Mouse (Mus musculus): ENCODE results near the gene Mpo. TPM values are rescaled to one million over a fixed set of nuclear protein-coding genes. Genes with fewer than 3 reads are reported as not detected.

Gene Mpo
- polyA plus RNA-seq (2015; fragmentation: Nextera tagmentation; extraction: Ambion mirVana): 1.2 and 1.5 TPM in 2 replicates

GRCm38 (mm10) chr11:87793460-87793859 lies at the start of gene Mpo:
Gene Mpo (plus strand): TSS chr11:87793581.
- H3K4me3 ChIP-seq: no peak within 1 kb of the TSS
- ATAC-seq (ENCODE audit: low read depth): no peak
- no peak within 1 kb of the TSS for H3K27ac ChIP-seq (replicated peaks)
- H3K4me1 ChIP-seq (replicated peaks): no peaks in the 10 kb centered on the region
- H3K9ac ChIP-seq: no peak within 1 kb of the TSS
- no peaks in the 10 kb centered on the region for H3K36me3 ChIP-seq
- WGBS: 77% methylated on average over 3 of the region's 3 CpGs
- no peaks in the 10 kb centered on the region; the same call in 1 of the 2 replicates for H3K27me3 ChIP-seq
- no peaks in the 10 kb centered on the region for H3K9me3 ChIP-seq
- H3K4me2 ChIP-seq: no peak within 1 kb of the TSS

- H3K36me3 ChIP-seq: peaks cover 58% of the 10 kb centered on the region
- ATAC-seq (ENCODE audit: low read depth): no peak
- WGBS: 92% methylated on average over 3 of the region's 3 CpGs
- no peaks in the 10 kb centered on the region for H3K9me3 ChIP-seq
- no peaks in the 10 kb centered on the region for H3K4me1 ChIP-seq (replicated peaks)
- no peak overlapping the region for H3K27ac ChIP-seq (replicated peaks)
- no peaks in the 10 kb centered on the region; the same call in 1 of the 2 replicates for H3K27me3 ChIP-seq
- H3K9ac ChIP-seq: no peak overlapping the region
- no peak overlapping the region for H3K4me2 ChIP-seq
- no peak overlapping the region for H3K4me3 ChIP-seq
Observed at GRCm38 (mm10) chr11:87743691-87744090, 49.7 kb upstream of the Mpo start.

- no peak overlapping the region for H3K4me2 ChIP-seq
- 89% methylated on average over 4 of the region's 4 CpGs for WGBS
- no peak overlapping the region for H3K27ac ChIP-seq (replicated peaks)
- peaks cover 49% of the 10 kb centered on the region for H3K36me3 ChIP-seq
- no peak overlapping the region for H3K9ac ChIP-seq
- no peaks in the 10 kb centered on the region for H3K4me1 ChIP-seq (replicated peaks)
- H3K27me3 ChIP-seq: no peaks in the 10 kb centered on the region; the same call in 1 of the 2 replicates
- no peak for ATAC-seq (ENCODE audit: low read depth)
- no peak overlapping the region for H3K4me3 ChIP-seq
- no peaks in the 10 kb centered on the region for H3K9me3 ChIP-seq
Observed at GRCm38 (mm10) chr11:87744964-87745363, 48.4 kb upstream of the Mpo start.

GRCm38 (mm10) chr11:87745632-87746555 lies 47.5 kb upstream of the Mpo start:
- H3K27me3 ChIP-seq: no peaks in the 10 kb centered on the region; the same call in 1 of the 2 replicates
- peaks cover 40% of the 10 kb centered on the region for H3K36me3 ChIP-seq
- H3K4me1 ChIP-seq (replicated peaks): no peaks in the 10 kb centered on the region
- no peak overlapping the region for H3K27ac ChIP-seq (replicated peaks)
- H3K9me3 ChIP-seq: no peaks in the 10 kb centered on the region
- no peak overlapping the region for H3K4me3 ChIP-seq
- 85% methylated on average over 9 of the region's 9 CpGs for WGBS
- no peak for ATAC-seq (ENCODE audit: low read depth)
- H3K4me2 ChIP-seq: no peak overlapping the region
- no peak overlapping the region for H3K9ac ChIP-seq

- no peaks in the 10 kb centered on the region for H3K4me1 ChIP-seq (replicated peaks)
- peaks cover 30% of the 10 kb centered on the region for H3K36me3 ChIP-seq
- 85% methylated on average over 5 of the region's 5 CpGs for WGBS
- no peak overlapping the region for H3K27ac ChIP-seq (replicated peaks)
- H3K4me3 ChIP-seq: no peak overlapping the region
- H3K4me2 ChIP-seq: no peak overlapping the region
- no peaks in the 10 kb centered on the region for H3K9me3 ChIP-seq
- no peak overlapping the region for H3K9ac ChIP-seq
- H3K27me3 ChIP-seq: no peaks in the 10 kb centered on the region; the same call in 1 of the 2 replicates
- ATAC-seq (ENCODE audit: low read depth): no peak
Observed at GRCm38 (mm10) chr11:87747312-87747711, 46.1 kb upstream of the Mpo start.

GRCm38 (mm10) chr11:87747716-87748115 lies 45.7 kb upstream of the Mpo start:
- H3K27me3 ChIP-seq: no peaks in the 10 kb centered on the region; the same call in 1 of the 2 replicates
- H3K4me2 ChIP-seq: no peak overlapping the region
- 96% methylated on average over 7 of the region's 7 CpGs for WGBS
- no peaks in the 10 kb centered on the region for H3K4me1 ChIP-seq (replicated peaks)
- peaks cover 26% of the 10 kb centered on the region for H3K36me3 ChIP-seq
- no peak overlapping the region for H3K4me3 ChIP-seq
- H3K27ac ChIP-seq (replicated peaks): no peak overlapping the region
- no peak for ATAC-seq (ENCODE audit: low read depth)
- no peaks in the 10 kb centered on the region for H3K9me3 ChIP-seq
- H3K9ac ChIP-seq: no peak overlapping the region

- Histone ChIP-seq H3K4me2 (no peak overlapping the region), H3K9me3 (no peaks in the 10 kb centered on the region), H3K36me3 (peaks cover 20% of the 10 kb centered on the region), H3K9ac (no peak overlapping the region), H3K27ac (replicated peaks) (no peak overlapping the region), H3K27me3 (no peaks in the 10 kb centered on the region; the same call in 1 of the 2 replicates), H3K4me1 (replicated peaks) (no peaks in the 10 kb centered on the region), H3K4me3 (no peak overlapping the region)
- no peak for ATAC-seq (ENCODE audit: low read depth)
- 43% methylated on average over 19 of the region's 19 CpGs for WGBS
Observed at GRCm38 (mm10) chr11:87748132-87749119, 45.0 kb upstream of the Mpo start.

GRCm38 (mm10) chr11:87749192-87750042 lies 44.0 kb upstream of the Mpo start:
- no peak overlapping the region for H3K4me2 ChIP-seq
- H3K4me1 ChIP-seq (replicated peaks): no peaks in the 10 kb centered on the region
- peaks cover 10% of the 10 kb centered on the region for H3K36me3 ChIP-seq
- WGBS: 56% methylated on average over 18 of the region's 18 CpGs
- no peak overlapping the region for H3K4me3 ChIP-seq
- no peaks in the 10 kb centered on the region for H3K9me3 ChIP-seq
- no peak overlapping the region for H3K27ac ChIP-seq (replicated peaks)
- ATAC-seq (ENCODE audit: low read depth): no peak
- H3K9ac ChIP-seq: no peak overlapping the region
- no peaks in the 10 kb centered on the region; the same call in 1 of the 2 replicates for H3K27me3 ChIP-seq

GRCm38 (mm10) chr11:87750043-87750421 lies 43.3 kb upstream of the Mpo start:
- no peak overlapping the region for H3K9ac ChIP-seq
- no peak for ATAC-seq (ENCODE audit: low read depth)

GRCm38 (mm10) chr11:87750521-87750920 lies 42.9 kb upstream of the Mpo start:
- no peaks in the 10 kb centered on the region for H3K4me1 ChIP-seq (replicated peaks)
- ATAC-seq (ENCODE audit: low read depth): no peak
- no peaks in the 10 kb centered on the region; the same call in 1 of the 2 replicates for H3K36me3 ChIP-seq
- no peak overlapping the region for H3K4me2 ChIP-seq
- no peak overlapping the region for H3K4me3 ChIP-seq
- H3K27ac ChIP-seq (replicated peaks): no peak overlapping the region
- 78% methylated on average over 3 of the region's 3 CpGs for WGBS
- H3K9me3 ChIP-seq: no peaks in the 10 kb centered on the region
- H3K27me3 ChIP-seq: no peaks in the 10 kb centered on the region; the same call in 1 of the 2 replicates
- H3K9ac ChIP-seq: no peak overlapping the region

More at GRCm38 (mm10) chr11:87750043-87750421, 43.3 kb upstream of the Mpo start:
- H3K27me3 ChIP-seq: no peaks in the 10 kb centered on the region; the same call in 1 of the 2 replicates
- H3K4me3 ChIP-seq: no peak overlapping the region
- WGBS: 77% methylated on average over 11 of the region's 11 CpGs
- no peak overlapping the region for H3K27ac ChIP-seq (replicated peaks)
- H3K4me2 ChIP-seq: no peak overlapping the region
- H3K4me1 ChIP-seq (replicated peaks): no peaks in the 10 kb centered on the region
- no peaks in the 10 kb centered on the region for H3K9me3 ChIP-seq
- H3K36me3 ChIP-seq: peaks cover 4% of the 10 kb centered on the region

- Histone ChIP-seq H3K4me2 (no peak overlapping the region), H3K27ac (replicated peaks) (no peak overlapping the region), H3K27me3 (no peaks in the 10 kb centered on the region; the same call in 1 of the 2 replicates), H3K36me3 (no peaks in the 10 kb centered on the region), H3K4me1 (replicated peaks) (no peaks in the 10 kb centered on the region), H3K9me3 (no peaks in the 10 kb centered on the region), H3K4me3 (no peak overlapping the region), H3K9ac (no peak overlapping the region)
- WGBS: 82% methylated on average over 8 of the region's 8 CpGs
- no peak for ATAC-seq (ENCODE audit: low read depth)
Observed at GRCm38 (mm10) chr11:87751031-87751430, 42.4 kb upstream of the Mpo start.
